Mouse (Mus musculus): ENCODE results near the gene Stk32c. TPM values are rescaled to one million over a fixed set of nuclear protein-coding genes. Genes with fewer than 3 reads are reported as not detected.

Gene Stk32c
- polyA plus RNA-seq, 1 experiment = not detected

- Histone ChIP-seq H3K4me3 (replicated peaks) (no peak overlapping the region), H3K9me3 (ENCODE audit: control insufficient read depth, low read length) (no peaks in the 10 kb centered on the region), H3K36me3 (ENCODE audit: control insufficient read depth) (no peaks in the 10 kb centered on the region), H3K27me3 (ENCODE audit: control insufficient read depth) (no peaks in the 10 kb centered on the region), H3K4me1 (ENCODE audit: control insufficient read depth) (no peaks in the 10 kb centered on the region)
- TF ChIP-seq TAL1 (IDR thresholded peaks at IDR 0.05; ENCODE audit: low read length) (no peak), GATA1 (IDR thresholded peaks at IDR 0.05; ENCODE audit: low read length) (no peak)
These were observed 6.4 kb upstream of the Stk32c start for GRCm38 (mm10) chr7:139219486-139219885.

DNA sequence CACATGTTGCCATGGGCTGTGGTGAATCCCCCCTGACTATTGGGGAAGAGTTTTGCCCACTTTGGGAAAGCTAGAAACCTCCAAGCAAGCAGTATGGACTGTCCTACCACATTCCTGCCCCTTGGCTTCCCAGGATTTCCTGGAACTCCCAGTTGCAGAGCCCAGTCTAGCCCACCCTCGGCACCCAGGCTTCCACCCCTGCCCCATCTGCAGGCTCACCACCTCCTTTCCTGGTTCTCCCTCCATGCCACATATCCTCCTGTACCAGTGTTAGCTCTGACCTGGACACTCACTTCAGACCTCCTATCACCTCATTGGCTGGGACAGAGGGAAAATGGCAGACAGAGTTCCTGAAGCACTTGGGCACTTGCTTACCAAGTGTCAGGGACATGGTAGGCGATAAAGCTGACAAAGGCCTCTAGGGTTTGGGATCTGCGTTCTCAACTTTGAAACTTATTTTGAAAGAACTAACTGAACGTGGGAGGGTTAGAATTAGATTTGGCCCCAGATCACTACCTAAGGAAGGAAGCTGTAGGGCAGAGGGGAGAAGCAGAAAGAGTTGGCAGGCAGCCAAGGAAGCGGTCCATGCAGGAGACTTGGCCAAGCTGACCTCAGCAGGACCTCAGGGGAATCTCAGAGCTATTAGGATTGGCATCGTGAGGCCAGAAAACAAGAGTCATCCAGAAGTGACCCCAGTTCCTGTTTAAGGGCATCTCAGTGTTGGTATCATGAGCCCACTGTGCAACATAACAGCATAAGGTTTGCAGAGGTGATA is 5.7 kb upstream of the Stk32c start:
- Histone ChIP-seq H3K27me3 (ENCODE audit: control insufficient read depth) (no peaks in the 10 kb centered on the region), H3K36me3 (ENCODE audit: control insufficient read depth) (no peaks in the 10 kb centered on the region), H3K4me3 (replicated peaks) (no peak overlapping the region), H3K9me3 (ENCODE audit: control insufficient read depth, low read length) (no peaks in the 10 kb centered on the region), H3K4me1 (ENCODE audit: control insufficient read depth) (no peaks in the 10 kb centered on the region)
- TF ChIP-seq TAL1 (IDR thresholded peaks at IDR 0.05; ENCODE audit: low read length) (no peak), GATA1 (IDR thresholded peaks at IDR 0.05; ENCODE audit: low read length) (no peak)

- H3K9me3 ChIP-seq (ENCODE audit: control insufficient read depth, low read length) = no peaks in the 10 kb centered on the region
- TF ChIP-seq TAL1 (IDR thresholded peaks at IDR 0.05; ENCODE audit: low read length) = no peak
- no peaks in the 10 kb centered on the region for H3K36me3 ChIP-seq (ENCODE audit: control insufficient read depth)
- H3K27me3 ChIP-seq (ENCODE audit: control insufficient read depth) = no peaks in the 10 kb centered on the region
- H3K4me3 ChIP-seq (replicated peaks) = no peak overlapping the region
- peaks cover 14% of the 10 kb centered on the region for H3K4me1 ChIP-seq (ENCODE audit: control insufficient read depth)
These were observed 3.9 kb upstream of the Stk32c start for GRCm38 (mm10) chr7:139217046-139217445.

DNA sequence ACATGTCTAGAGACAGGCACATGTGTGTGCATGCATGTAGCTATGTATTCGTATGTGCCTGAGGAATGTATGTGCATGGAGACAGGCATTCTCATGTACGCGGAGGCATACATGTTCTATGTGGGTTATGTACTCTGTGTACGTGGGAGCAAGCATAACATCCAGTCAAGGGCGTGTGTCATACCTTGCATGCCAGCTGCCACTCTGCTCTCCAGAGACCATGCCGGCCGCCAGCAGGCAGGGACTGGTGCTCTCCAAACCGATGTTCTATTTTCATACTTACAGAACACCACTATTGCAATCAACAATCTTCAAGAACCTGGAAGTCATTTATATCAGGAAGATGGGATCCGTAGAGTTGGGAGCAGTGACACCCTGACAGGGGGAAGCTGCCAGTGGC is 3.4 kb upstream of the Stk32c start:
- no peaks in the 10 kb centered on the region for H3K9me3 ChIP-seq (ENCODE audit: control insufficient read depth, low read length)
- no peak overlapping the region for H3K4me3 ChIP-seq (replicated peaks)
- H3K27me3 ChIP-seq (ENCODE audit: control insufficient read depth) = no peaks in the 10 kb centered on the region
- no peaks in the 10 kb centered on the region for H3K36me3 ChIP-seq (ENCODE audit: control insufficient read depth)
- TF ChIP-seq TAL1 (IDR thresholded peaks at IDR 0.05; ENCODE audit: low read length) (no peak), GATA1 (IDR thresholded peaks at IDR 0.05; ENCODE audit: low read length) (no peak)
- H3K4me1 ChIP-seq (ENCODE audit: control insufficient read depth) = peaks cover 14% of the 10 kb centered on the region

GRCm38 (mm10) chr7:139215946-139216345 is 2.8 kb upstream of the Stk32c start:
- Histone ChIP-seq H3K27me3 (ENCODE audit: control insufficient read depth) (no peaks in the 10 kb centered on the region), H3K4me3 (replicated peaks) (no peak overlapping the region), H3K9me3 (ENCODE audit: control insufficient read depth, low read length) (no peaks in the 10 kb centered on the region), H3K4me1 (ENCODE audit: control insufficient read depth) (peaks cover 14% of the 10 kb centered on the region), H3K36me3 (ENCODE audit: control insufficient read depth) (no peaks in the 10 kb centered on the region)
- TF ChIP-seq TAL1 (IDR thresholded peaks at IDR 0.05; ENCODE audit: low read length) (no peak), GATA1 (IDR thresholded peaks at IDR 0.05; ENCODE audit: low read length) (no peak)

- Histone ChIP-seq H3K4me3 (replicated peaks) (no peak overlapping the region), H3K9me3 (ENCODE audit: control insufficient read depth, low read length) (no peaks in the 10 kb centered on the region), H3K27me3 (ENCODE audit: control insufficient read depth) (no peaks in the 10 kb centered on the region), H3K4me1 (ENCODE audit: control insufficient read depth) (peaks cover 14% of the 10 kb centered on the region), H3K36me3 (ENCODE audit: control insufficient read depth) (no peaks in the 10 kb centered on the region)
- TF ChIP-seq TAL1 (IDR thresholded peaks at IDR 0.05; ENCODE audit: low read length) (no peak), GATA1 (IDR thresholded peaks at IDR 0.05; ENCODE audit: low read length) (no peak)
These were observed 2.4 kb upstream of the Stk32c start for GRCm38 (mm10) chr7:139215516-139215915.

DNA sequence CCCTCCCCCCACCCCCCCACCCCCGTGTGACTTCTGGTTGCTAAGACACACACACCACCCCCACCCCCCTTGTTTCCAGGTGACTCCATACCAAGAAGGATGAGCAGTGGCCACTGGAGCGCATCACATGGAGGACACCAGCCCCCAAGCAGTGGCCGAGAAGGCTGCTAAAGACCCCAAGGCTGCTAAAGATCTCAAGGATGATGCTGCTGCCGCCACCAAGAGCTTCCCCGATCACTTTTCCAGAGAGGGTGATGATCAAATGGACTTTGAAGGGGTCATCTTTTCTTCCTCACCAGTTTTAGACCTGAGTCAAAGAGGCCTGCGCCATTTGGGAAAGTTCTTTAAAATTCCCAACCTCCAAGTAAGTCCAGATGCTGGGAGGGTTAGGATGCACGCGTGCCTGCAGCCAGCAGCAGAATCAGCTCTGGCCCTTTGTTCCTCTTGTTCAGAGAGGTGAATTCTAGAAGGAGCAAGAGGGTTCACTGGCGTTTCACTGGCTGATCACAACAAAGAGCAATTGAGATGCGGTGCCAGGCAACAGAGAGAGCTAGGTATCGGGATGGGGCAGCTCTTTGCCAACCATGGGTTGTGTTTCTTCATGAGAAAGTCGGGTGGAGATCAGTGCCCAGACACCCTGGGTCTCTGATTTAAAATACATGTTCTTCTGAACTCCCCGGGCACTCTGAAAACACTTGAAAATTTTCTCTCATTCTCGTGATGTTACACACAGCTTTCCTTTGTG is 1.7 kb upstream of the Stk32c start:
- TF ChIP-seq TAL1 (IDR thresholded peaks at IDR 0.05; ENCODE audit: low read length) = no peak
- no peak for TF ChIP-seq GATA1 (IDR thresholded peaks at IDR 0.05; ENCODE audit: low read length)
- H3K9me3 ChIP-seq (ENCODE audit: control insufficient read depth, low read length) = no peaks in the 10 kb centered on the region
- no peaks in the 10 kb centered on the region for H3K27me3 ChIP-seq (ENCODE audit: control insufficient read depth)
- H3K4me3 ChIP-seq (replicated peaks) = no peak overlapping the region
- H3K4me1 ChIP-seq (ENCODE audit: control insufficient read depth) = peaks cover 14% of the 10 kb centered on the region
- H3K36me3 ChIP-seq (ENCODE audit: control insufficient read depth) = no peaks in the 10 kb centered on the region

DNA sequence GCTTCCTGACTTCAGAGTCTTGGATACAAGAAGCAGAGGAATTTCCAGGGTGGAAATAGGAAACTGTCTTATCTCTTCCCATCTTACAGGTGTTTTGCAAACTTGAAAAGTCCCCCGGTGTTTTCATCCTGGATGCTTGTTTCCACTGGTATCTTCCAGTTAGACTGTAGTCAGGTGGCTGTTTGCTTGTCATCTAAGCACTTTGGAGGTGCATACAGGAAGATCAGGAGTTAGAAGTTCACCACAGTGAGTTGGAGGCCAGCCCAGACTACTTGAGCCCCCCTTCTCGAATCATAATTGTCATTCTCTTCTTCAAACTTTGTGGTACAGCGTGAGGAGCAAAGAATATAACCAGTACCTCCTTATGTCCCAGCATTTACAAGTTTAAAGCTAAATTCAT is 1.1 kb upstream of the Stk32c start:
- Histone ChIP-seq H3K9me3 (ENCODE audit: control insufficient read depth, low read length) (no peaks in the 10 kb centered on the region), H3K36me3 (ENCODE audit: control insufficient read depth) (no peaks in the 10 kb centered on the region), H3K4me1 (ENCODE audit: control insufficient read depth) (peaks cover 14% of the 10 kb centered on the region), H3K4me3 (replicated peaks) (no peak overlapping the region), H3K27me3 (ENCODE audit: control insufficient read depth) (no peaks in the 10 kb centered on the region)
- TF ChIP-seq GATA1 (IDR thresholded peaks at IDR 0.05; ENCODE audit: low read length) (no peak), TAL1 (IDR thresholded peaks at IDR 0.05; ENCODE audit: low read length) (no peak)

DNA sequence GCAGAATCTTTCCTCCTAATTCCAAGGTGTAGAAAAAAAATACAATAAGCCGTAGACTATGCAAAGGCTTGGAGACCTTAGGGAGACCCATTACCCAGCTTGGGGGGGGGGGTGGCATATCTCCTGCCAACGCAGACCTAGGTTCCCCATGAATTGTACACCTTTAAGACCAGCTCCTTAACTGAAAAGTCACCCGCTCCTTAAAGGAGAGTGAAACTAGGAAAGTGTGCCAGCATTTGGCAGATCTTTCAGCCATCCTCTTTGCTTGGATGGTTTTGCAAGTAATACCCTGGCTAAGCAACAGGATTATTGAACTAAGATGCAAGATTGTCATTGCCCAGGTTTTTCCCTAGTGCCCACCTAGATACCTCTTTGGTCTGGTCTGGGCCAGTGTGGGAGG is 644 bp upstream of the Stk32c start:
- Histone ChIP-seq H3K36me3 (ENCODE audit: control insufficient read depth) (no peaks in the 10 kb centered on the region), H3K27me3 (ENCODE audit: control insufficient read depth) (no peaks in the 10 kb centered on the region), H3K4me3 (replicated peaks) (peak overlapping the region; percentile 72), H3K4me1 (ENCODE audit: control insufficient read depth) (peaks cover 14% of the 10 kb centered on the region), H3K9me3 (ENCODE audit: control insufficient read depth, low read length) (no peaks in the 10 kb centered on the region)
- TF ChIP-seq TAL1 (IDR thresholded peaks at IDR 0.05; ENCODE audit: low read length) = no peak
- no peak for TF ChIP-seq GATA1 (IDR thresholded peaks at IDR 0.05; ENCODE audit: low read length)
